Comparison of ENCODE assay signal across 8 mouse cellular contexts in genomic region chr7:49751148-49751547, GRCm38 (mm10). TPM values are rescaled to one million over a fixed set of nuclear protein-coding genes. Genes with fewer than 3 reads are reported as not detected.
DNase-seq lines count a peak whose midpoint lies in the region; ATAC-seq and TF ChIP-seq lines count a peak whose summit lies in the region.
"Had no signal": no experiment of that assay in that cellular context is flagged by ENCODE, and none has a peak within 500 bp of the region (broad histone marks: within the 10 kb centered on the region; RNA-seq: fewer than 3 reads in every experiment).

No protein-coding gene starts in this region.

- no peaks in the 10 kb centered on the region for H3K79me2 ChIP-seq in MEL (ENCODE audit: control insufficient read depth, insufficient read depth, low read length, poor library complexity)

- H3K36me3 ChIP-seq in MEL (ENCODE audit: control insufficient read depth in 1 of 2, insufficient read depth in 2 of 2, low read length in 2 of 2): no peaks in the 10 kb centered on the region
- H3K36me3 ChIP-seq in limb, embryonic 14.5 days (ENCODE audit: control insufficient read depth, insufficient read depth, low read length): no peaks in the 10 kb centered on the region
- H3K36me3 ChIP-seq: lung, embryonic 15.5 days had no signal

- peaks cover 0 to 5% of the 10 kb centered on the region in 2 experiments; a peak in 2 of 4 replicates for H3K27me3 ChIP-seq in MEL (ENCODE audit: control insufficient read depth in 1 of 2, insufficient read depth in 2 of 2, low read length in 2 of 2)
- peaks cover 8% of the 10 kb centered on the region; the same call in 1 of the 2 replicates for H3K27me3 ChIP-seq in limb, embryonic 14.5 days (ENCODE audit: control insufficient read depth, insufficient read depth, low read length)

- WGBS in limb, embryonic 14.5 days: 7% methylated on average over 4 of the region's 4 CpGs

- no peak overlapping the region for H3K27ac ChIP-seq in MEL (ENCODE audit: control insufficient read depth, low read depth, low read length)
- no peak overlapping the region for H3K27ac ChIP-seq in embryonic fibroblast, embryonic 13.5 days (ENCODE audit: insufficient read depth, low read length)
- no peak overlapping the region for H3K27ac ChIP-seq in limb, embryonic 14.5 days (replicated peaks; ENCODE audit: low read depth, low read length)
- H3K27ac ChIP-seq: lung, embryonic 15.5 days had no signal

- H3K4me1 ChIP-seq in MEL (ENCODE audit: control insufficient read depth in 1 of 2, insufficient read depth in 2 of 2, low read length in 2 of 2): peaks cover 0 to 4% of the 10 kb centered on the region in 2 experiments; a peak in 1 of 4 replicates
- no peaks in the 10 kb centered on the region for H3K4me1 ChIP-seq in embryonic fibroblast, embryonic 13.5 days (ENCODE audit: control insufficient read depth, insufficient read depth, low read length)
- H3K4me1 ChIP-seq in limb, embryonic 14.5 days (ENCODE audit: control insufficient read depth, insufficient read depth, low read length): no peaks in the 10 kb centered on the region

- no peak overlapping the region for H3K4me3 ChIP-seq in MEL (ENCODE audit: control insufficient read depth in 1 of 2, insufficient read depth in 1 of 2, low read depth in 2 of 2, low read length in 2 of 2)
- H3K4me3 ChIP-seq in embryonic fibroblast, embryonic 13.5 days (ENCODE audit: insufficient read depth, low read length): no peak overlapping the region
- H3K4me3 ChIP-seq in limb, embryonic 14.5 days (replicated peaks; ENCODE audit: low read length): no peak overlapping the region
- H3K4me3 ChIP-seq: lung, embryonic 15.5 days had no signal

- peak; percentile 57; the same call in 1 of the 2 replicates for ATAC-seq in limb, embryonic 14.5 days (ENCODE audit: low FRiP score, low read depth)

- H3K9me3 ChIP-seq in MEL (replicated peaks; ENCODE audit: insufficient read depth, low read length): no peaks in the 10 kb centered on the region
- no peaks in the 10 kb centered on the region for H3K9me3 ChIP-seq in limb, embryonic 14.5 days (ENCODE audit: control insufficient read depth, low read length)
- H3K9me3 ChIP-seq: lung, embryonic 15.5 days had no signal

- no peak overlapping the region for H3K9ac ChIP-seq in MEL (ENCODE audit: control insufficient read depth, low read depth, low read length, poor library complexity, severe bottlenecking)
- no peak overlapping the region for H3K9ac ChIP-seq in limb, embryonic 14.5 days (ENCODE audit: low read depth, low read length, severe bottlenecking)
- H3K9ac ChIP-seq: lung, embryonic 15.5 days had no signal

- no peak overlapping the region for H3K4me2 ChIP-seq in limb, embryonic 14.5 days (replicated peaks; ENCODE audit: low read depth, low read length, severe bottlenecking)
- H3K4me2 ChIP-seq: lung, embryonic 15.5 days had no signal

- peak; percentile 56 to 92 (median 87) for TF ChIP-seq CTCF in MEL (IDR thresholded peaks at IDR 0.05 in 2 of 3, conservative IDR thresholded peaks at IDR 0.05 in 1 of 3; ENCODE audit: control insufficient read depth in 1 of 3, insufficient read depth in 1 of 3, low read depth in 2 of 3, low read length in 3 of 3, poor library complexity in 1 of 3, severe bottlenecking in 1 of 3)
- 0 out of 2 replicates have a peak, but pooled peaks have one; percentile 29 for TF ChIP-seq CTCF in embryonic fibroblast, embryonic 13.5 days (IDR thresholded peaks at IDR 0.05; ENCODE audit: borderline replicate concordance, insufficient read depth, low read length)

- DNase-seq in layer of hippocampus, adult 11-12 months (ENCODE audit: low spot score): peak; percentile 50
- no peak for DNase-seq in layer of hippocampus, postnatal 36 days
- peak; percentile 67 for DNase-seq in CD4-positive, CD25-positive, alpha-beta regulatory T cell, adult 2 months (ENCODE audit: low read depth, low spot score)
- peak; percentile 69 for DNase-seq in MEL (ENCODE audit: low read depth, low spot score)
- peak; percentile 78 for DNase-seq in limb, embryonic 14.5 days (ENCODE audit: low spot score)
- DNase-seq in thymus, postnatal 25 days: peak; percentile 25

- TF ChIP-seq RAD21 in MEL (IDR thresholded peaks at IDR 0.05; ENCODE audit: low read depth, low read length): peak; percentile 75

- TF ChIP-seq POLR2A in MEL (IDR thresholded peaks at IDR 0.05; ENCODE audit: control insufficient read depth in 1 of 2, insufficient read depth in 1 of 2, low read depth in 1 of 2, low read length in 2 of 2, poor library complexity in 1 of 2): no peak
- no peak for TF ChIP-seq POLR2A in embryonic fibroblast, embryonic 13.5 days (IDR thresholded peaks at IDR 0.05; ENCODE audit: low read depth, low read length)
- TF ChIP-seq POLR2A in limb, embryonic 14.5 days (IDR thresholded peaks at IDR 0.05; ENCODE audit: borderline replicate concordance, extremely low read depth, insufficient read depth, insufficient read length): no peak

- no peak for TF ChIP-seq EP300 in MEL (IDR thresholded peaks at IDR 0.05; ENCODE audit: low read depth in 1 of 2, low read length in 2 of 2)

TF ChIP-seq in MEL, 35 proteins besides CTCF, POLR2A, EP300 and RAD21:
- TF ChIP-seq MYC (IDR thresholded peaks at IDR 0.05; ENCODE audit: low read depth, low read length) (0 out of 2 replicates have a peak, but pooled peaks have one; percentile 57), ZC3H11A (IDR thresholded peaks at IDR 0.05; ENCODE audit: low read depth, low read length) (peak; percentile 58), ZKSCAN1 (IDR thresholded peaks at IDR 0.05; ENCODE audit: low read depth, low read length) (no peak), MYB (IDR thresholded peaks at IDR 0.05; ENCODE audit: low read depth, low read length) (no peak), ETS1 (IDR thresholded peaks at IDR 0.05; ENCODE audit: low read depth, low read length) (no peak), UBTF (IDR thresholded peaks at IDR 0.05; ENCODE audit: borderline replicate concordance, insufficient read depth, low read depth, low read length) (no peak), SMC3 (IDR thresholded peaks at IDR 0.05; ENCODE audit: low read depth, low read length) (peak; percentile 79)
TF ChIP-seq in MEL: peak in this region for 3.

RNA-seq across cellular contexts. Expression of gene Htatip2, which starts 7.8 kb away (rescaled TPM):
- total RNA-seq in layer of hippocampus, postnatal 36 days (2021): 10 to 100 TPM; 10.0 to 12.7 TPM
- 22.5 and 32.8 TPM in 2 replicates for total RNA-seq in MEL (2012; rRNA removed)
- polyA plus RNA-seq in MEL (2012; ENCODE audit: insufficient read depth in 1 of 2, insufficient read length in 2 of 2, low read depth in 1 of 2, low replicate concordance in 2 of 2, missing spikeins in 1 of 2): 10 to 100 TPM in 1 of 2 experiments, not detected in 1; 37.8 TPM
- 26.3 and 32.6 TPM in 2 replicates for polyA plus RNA-seq in embryonic fibroblast, embryonic 13.5 days (2011; ENCODE audit: insufficient read length, low read depth, missing spikeins)
- polyA plus RNA-seq in limb, embryonic 14.5 days (2012; rRNA removed): 3.1 and 5.4 TPM in 2 replicates
- 8.1 and 10.3 TPM in 2 replicates for polyA plus RNA-seq in limb, embryonic 14.5 days (2014; fragmentation: Nextera tagmentation; extraction: Ambion mirVana)

RNA-seq across cellular contexts. Expression of gene Prmt3, which starts 27.0 kb away (rescaled TPM):
- 10 to 100 TPM; 37.2 to 37.5 TPM for total RNA-seq in layer of hippocampus, postnatal 36 days (2021)
- 72.6 and 73.9 TPM in 2 replicates for total RNA-seq in MEL (2012; rRNA removed)
- 10 to 100 TPM; 62.5 to 63.7 TPM for polyA plus RNA-seq in MEL (2012; ENCODE audit: insufficient read depth in 1 of 2, insufficient read length in 2 of 2, low read depth in 1 of 2, low replicate concordance in 2 of 2, missing spikeins in 1 of 2)
- polyA plus RNA-seq in embryonic fibroblast, embryonic 13.5 days (2011; ENCODE audit: insufficient read length, low read depth, missing spikeins): 39.2 and 42.5 TPM in 2 replicates
- 35.6 and 37.4 TPM in 2 replicates for polyA plus RNA-seq in limb, embryonic 14.5 days (2012; rRNA removed)
- 50.4 and 50.8 TPM in 2 replicates for polyA plus RNA-seq in limb, embryonic 14.5 days (2014; fragmentation: Nextera tagmentation; extraction: Ambion mirVana)

Comparison
In these comparisons a context has a peak if more than half of its experiments do, and no peak if none do; other contexts are left out.
1. DNase-seq: peak in layer of hippocampus, adult 11-12 months (single experiment), CD4-positive, CD25-positive, alpha-beta regulatory T cell, adult 2 months (single experiment), MEL (single experiment), limb, embryonic 14.5 days (single experiment) and thymus, postnatal 25 days (single experiment); none in layer of hippocampus, postnatal 36 days (0 of 2).